Mouse (Mus musculus) embryo, embryonic 10.5 days (tissue): ENCODE results near the gene Dync2h1.
"Not testable (repeated sequence)": the region's sequence is repeated elsewhere in the genome, so short reads cannot be mapped to it uniquely, and the experiment has no call there.

Source experiments
- DNase-seq: peaks from one replicate; pipeline ENCODE4 v3.0.0-alpha.2; 2015; ENCODE audit warnings: low spot score

Gene Dync2h1

GRCm38 (mm10) chr9:7184172-7184896 is at the start of gene Dync2h1, which contains the start of gene Dcun1d5:
TSS of gene Dync2h1 (minus strand) at chr9:7184446.
TSS of gene Dcun1d5 (plus strand) at chr9:7184520.
- DNase-seq: peak; percentile 93

- DNase-seq: no peak
These were observed 37.2 kb upstream of the Dync2h1 start for GRCm38 (mm10) chr9:7221460-7221859.

GRCm38 (mm10) chr9:7221024-7221423 is 36.8 kb upstream of the Dync2h1 start:
- no peak for DNase-seq

GRCm38 (mm10) chr9:7216240-7216639 is 32.0 kb upstream of the Dync2h1 start:
- DNase-seq: peak; percentile 60

- not testable (repeated sequence) for DNase-seq
These were observed 6.4 kb upstream of the Dync2h1 start for GRCm38 (mm10) chr9:7190694-7191093.

- DNase-seq: peak; percentile 34
These were observed 648 bp upstream of the Dync2h1 start for GRCm38 (mm10) chr9:7184897-7185291.

GRCm38 (mm10) chr9:7176618-7177610 is 7.3 kb downstream of the Dync2h1 start:
- peak; percentile 95 for DNase-seq

- DNase-seq: no peak
These were observed 10.5 kb downstream of the Dync2h1 start for GRCm38 (mm10) chr9:7173756-7174155.

- DNase-seq: no peak
These were observed 16.8 kb downstream of the Dync2h1 start for GRCm38 (mm10) chr9:7167339-7167998.

- DNase-seq: peak; percentile 18
These were observed 23.6 kb downstream of the Dync2h1 start for GRCm38 (mm10) chr9:7160688-7161087.

GRCm38 (mm10) chr9:7159718-7160117 is 24.5 kb downstream of the Dync2h1 start:
- DNase-seq: no peak

GRCm38 (mm10) chr9:7158605-7159004 is 25.6 kb downstream of the Dync2h1 start:
- DNase-seq: no peak

- DNase-seq: no peak
These were observed 29.9 kb downstream of the Dync2h1 start for GRCm38 (mm10) chr9:7154391-7154790.

GRCm38 (mm10) chr9:7122863-7123262 is 61.4 kb downstream of the Dync2h1 start:
- no peak for DNase-seq

- no peak for DNase-seq
These were observed 74.1 kb downstream of the Dync2h1 start for GRCm38 (mm10) chr9:7110166-7110565.

- no peak for DNase-seq
These were observed 82.9 kb downstream of the Dync2h1 start for GRCm38 (mm10) chr9:7101361-7101760.

- DNase-seq: no peak
These were observed 109.6 kb downstream of the Dync2h1 start for GRCm38 (mm10) chr9:7074625-7075024.

- no peak for DNase-seq
These were observed 113.4 kb downstream of the Dync2h1 start for GRCm38 (mm10) chr9:7070846-7071245.

GRCm38 (mm10) chr9:7050588-7050987 is 133.7 kb downstream of the Dync2h1 start:
- DNase-seq: peak; percentile 71

- DNase-seq: no peak
These were observed 141.5 kb downstream of the Dync2h1 start for GRCm38 (mm10) chr9:7042635-7043273.

GRCm38 (mm10) chr9:7041231-7041630 is 143.0 kb downstream of the Dync2h1 start:
- DNase-seq: no peak

- DNase-seq: no peak
These were observed 151.7 kb downstream of the Dync2h1 start for GRCm38 (mm10) chr9:7032553-7032952.
